33 mouse cellular contexts compared by ENCODE assay signal in the genomic region with DNA sequence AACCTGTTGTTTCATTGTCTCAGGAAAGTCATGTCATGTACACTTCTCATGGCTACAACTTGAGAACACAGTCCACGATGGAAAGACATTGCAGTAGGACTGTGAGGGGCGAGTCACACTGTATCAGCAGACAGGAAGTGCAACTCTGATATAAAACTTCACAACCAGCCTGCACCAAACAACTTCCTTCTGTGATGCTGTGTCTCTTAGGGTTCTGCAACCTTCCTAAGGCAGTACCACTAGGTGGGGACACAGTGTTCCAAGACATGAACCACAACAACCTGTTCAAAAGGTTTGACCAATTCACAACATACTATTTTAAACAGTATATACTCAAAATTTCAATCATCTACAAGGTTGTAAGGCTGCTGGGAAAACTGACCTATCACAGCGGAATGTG. TPM values are rescaled to one million over a fixed set of nuclear protein-coding genes. Genes with fewer than 3 reads are reported as not detected.
DNase-seq lines count a peak whose midpoint lies in the region; ATAC-seq and TF ChIP-seq lines count a peak whose summit lies in the region.
"Had no signal": no experiment of that assay in that cellular context is flagged by ENCODE, and none has a peak within 500 bp of the region (broad histone marks: within the 10 kb centered on the region; RNA-seq: fewer than 3 reads in every experiment).

No protein-coding gene starts in this region.

- TF ChIP-seq EP300 in liver, postnatal 0 days (IDR thresholded peaks at IDR 0.05; ENCODE audit: low read depth) = no peak

- no peak overlapping the region for H3K27ac ChIP-seq in heart, embryonic 12.5 days (ENCODE audit: poor library complexity, severe bottlenecking)
- no peak overlapping the region for H3K27ac ChIP-seq in liver, postnatal 0 days (ENCODE audit: low read depth)
- H3K27ac ChIP-seq in liver, embryonic 11.5 days (ENCODE audit: low read depth, low read length) = no peak overlapping the region
- no peak overlapping the region for H3K27ac ChIP-seq in gastrocnemius, adult 2 months
- H3K27ac ChIP-seq: hindbrain, embryonic 12.5 days; hindbrain, embryonic 15.5 days had no signal

- H3K9ac ChIP-seq in heart, embryonic 12.5 days = no peak overlapping the region
- H3K9ac ChIP-seq in liver, postnatal 0 days (replicated peaks) = no peak overlapping the region
- no peak overlapping the region for H3K9ac ChIP-seq in liver, embryonic 11.5 days (ENCODE audit: low read depth, low read length)
- H3K9ac ChIP-seq: forebrain, postnatal 0 days; hindbrain, embryonic 12.5 days; hindbrain, embryonic 15.5 days had no signal

- WGBS in heart, embryonic 12.5 days = 45% methylated on average over 3 of the region's 3 CpGs
- 64% methylated on average over 3 of the region's 3 CpGs for WGBS in liver, postnatal 0 days (ENCODE audit: insufficient replicate concordance)
- WGBS in liver, embryonic 11.5 days = 60% methylated on average over 3 of the region's 3 CpGs

- ATAC-seq in heart, embryonic 12.5 days (ENCODE audit: insufficient number of reproducible peaks, low FRiP score) = peak; percentile 33; the same call in 1 of the 2 replicates
- ATAC-seq in liver, postnatal 0 days = no peak
- no peak for ATAC-seq in liver, embryonic 11.5 days (replicated peaks; ENCODE audit: low FRiP score)
- peak; percentile 55 for ATAC-seq in megakaryocyte progenitor cell, adult 5-6 weeks (replicated peaks; ENCODE audit: poor library complexity)
- ATAC-seq: forebrain, embryonic 14.5 days; forebrain, postnatal 0 days; intestine, postnatal 0 days had no signal

- no peaks in the 10 kb centered on the region for H3K27me3 ChIP-seq in heart, embryonic 12.5 days (replicated peaks)
- H3K27me3 ChIP-seq in liver, postnatal 0 days (ENCODE audit: insufficient read depth, low read length) = no peaks in the 10 kb centered on the region
- H3K27me3 ChIP-seq in liver, embryonic 11.5 days (replicated peaks; ENCODE audit: control insufficient read depth, insufficient read depth, low read length) = no peaks in the 10 kb centered on the region
- H3K27me3 ChIP-seq: hindbrain, embryonic 12.5 days; hindbrain, embryonic 15.5 days had no signal

- no peak overlapping the region for H3K4me2 ChIP-seq in heart, embryonic 12.5 days
- no peak overlapping the region for H3K4me2 ChIP-seq in liver, postnatal 0 days (ENCODE audit: low read depth, low read length)
- H3K4me2 ChIP-seq in liver, embryonic 11.5 days = no peak overlapping the region
- H3K4me2 ChIP-seq: heart, embryonic 11.5 days; hindbrain, embryonic 12.5 days; hindbrain, embryonic 15.5 days had no signal

- peak; percentile 8; the same call in 1 of the 2 replicates for TF ChIP-seq CTCF in liver, postnatal 0 days (IDR thresholded peaks at IDR 0.05; ENCODE audit: low read depth)
- no peak for TF ChIP-seq CTCF in gastrocnemius, adult 2 months (IDR thresholded peaks at IDR 0.05)

- no peaks in the 10 kb centered on the region for H3K9me3 ChIP-seq in heart, embryonic 12.5 days (replicated peaks)
- no peaks in the 10 kb centered on the region for H3K9me3 ChIP-seq in liver, postnatal 0 days (ENCODE audit: low read length)
- H3K9me3 ChIP-seq in liver, embryonic 11.5 days (ENCODE audit: control insufficient read depth, low read length) = no peaks in the 10 kb centered on the region
- H3K9me3 ChIP-seq: G1E; hindbrain, embryonic 12.5 days; hindbrain, embryonic 15.5 days had no signal

- peaks cover 13% of the 10 kb centered on the region for H3K4me1 ChIP-seq in heart, embryonic 12.5 days (replicated peaks)
- no peaks in the 10 kb centered on the region for H3K4me1 ChIP-seq in liver, postnatal 0 days (ENCODE audit: insufficient read depth)
- no peaks in the 10 kb centered on the region for H3K4me1 ChIP-seq in liver, embryonic 11.5 days (replicated peaks; ENCODE audit: control insufficient read depth, insufficient read depth, low read length)
- H3K4me1 ChIP-seq: hindbrain, embryonic 12.5 days; hindbrain, embryonic 15.5 days had no signal

- DNase-seq in heart, postnatal 14 days = no peak
- no peak for DNase-seq in liver, postnatal 0 days
- no peak for DNase-seq in liver, embryonic 11.5 days (ENCODE audit: low spot score)
- DNase-seq in gastrocnemius, adult 2 months = no peak
- DNase-seq: adrenal gland, postnatal 10 days; adrenal gland, postnatal 36 days; B cell, adult 2 months; cerebellum, adult 18-20 months; cerebellum, adult 9-10 months; cerebellum, postnatal 14 days; forebrain, postnatal 0 days; gastrocnemius, postnatal 25 days had no signal

- intact Hi-C loops in heart, postnatal 14 days (cut with DNase I) = no loop called here
- intact Hi-C loops in gastrocnemius, adult 2 months (cut with DNase I) = no loop called here

- H3K36me3 ChIP-seq in heart, embryonic 12.5 days = no peaks in the 10 kb centered on the region
- H3K36me3 ChIP-seq in liver, postnatal 0 days (replicated peaks; ENCODE audit: insufficient read depth, low read length) = no peaks in the 10 kb centered on the region
- no peaks in the 10 kb centered on the region for H3K36me3 ChIP-seq in liver, embryonic 11.5 days (ENCODE audit: control insufficient read depth, insufficient read depth, low read length)
- H3K36me3 ChIP-seq: G1E; hindbrain, embryonic 12.5 days; hindbrain, embryonic 15.5 days had no signal

- H3K4me3 ChIP-seq in heart, embryonic 12.5 days = no peak overlapping the region
- no peak overlapping the region for H3K4me3 ChIP-seq in liver, postnatal 0 days (ENCODE audit: low read depth, low read length)
- H3K4me3 ChIP-seq in liver, embryonic 11.5 days (ENCODE audit: low read depth, low read length) = no peak overlapping the region
- no peak overlapping the region for H3K4me3 ChIP-seq in gastrocnemius, adult 2 months
- H3K4me3 ChIP-seq: hindbrain, embryonic 12.5 days; hindbrain, embryonic 15.5 days had no signal

RNA-seq across cellular contexts. Expression of a gene that starts 6.7 kb away (rescaled TPM):
- 0.20 TPM in 1 of 2 replicates, not detected in the other for polyA plus RNA-seq in heart, embryonic 12.5 days (2016; fragmentation: Nextera tagmentation; extraction: Ambion mirVana)
- 1 to 10 TPM; 2.8 to 3.2 TPM for total RNA-seq in heart, postnatal 14 days (2021)
- 0.26 and 0.51 TPM in 2 replicates for polyA plus RNA-seq in liver, postnatal 0 days (2015; fragmentation: Nextera tagmentation; extraction: Ambion mirVana)
- not detected in 2 replicates for polyA plus RNA-seq in liver, embryonic 11.5 days (2014; fragmentation: Nextera tagmentation; extraction: Ambion mirVana)
- not detected in 2 replicates for total RNA-seq in megakaryocyte progenitor cell, adult 5-6 weeks (2015)
- not detected in 2 replicates for total RNA-seq in megakaryocyte progenitor cell, adult 5-6 weeks (2017)
- total RNA-seq in gastrocnemius, adult 2 months (2021) = 1 to 10 TPM; 2.1 to 4.0 TPM
- total RNA-seq: CH12.LX; forebrain, postnatal 0 days; hematopoietic stem cell, adult 5-6 weeks had no signal
- polyA plus RNA-seq: embryonic facial prominence, embryonic 11.5 days; forebrain, embryonic 11.5 days; forebrain, embryonic 14.5 days; G1E; heart, embryonic 11.5 days; hindbrain, embryonic 12.5 days; hindbrain, embryonic 15.5 days had no signal

RNA-seq across cellular contexts. Expression of a gene that starts 13.6 kb away (rescaled TPM):
- 0.18 TPM in 1 of 2 replicates, not detected in the other for polyA plus RNA-seq in heart, embryonic 12.5 days (2016; fragmentation: Nextera tagmentation; extraction: Ambion mirVana)
- total RNA-seq in heart, postnatal 14 days (2021) = not detected
- polyA plus RNA-seq in liver, postnatal 0 days (2015; fragmentation: Nextera tagmentation; extraction: Ambion mirVana) = 0.23 and 0.27 TPM in 2 replicates
- not detected in 2 replicates for polyA plus RNA-seq in liver, embryonic 11.5 days (2014; fragmentation: Nextera tagmentation; extraction: Ambion mirVana)
- not detected in 2 replicates for total RNA-seq in megakaryocyte progenitor cell, adult 5-6 weeks (2015)
- not detected in 2 replicates for total RNA-seq in megakaryocyte progenitor cell, adult 5-6 weeks (2017)
- total RNA-seq in gastrocnemius, adult 2 months (2021) = not detected
- total RNA-seq: adrenal gland, adult 18-20 months; adrenal gland, postnatal 36 days; forebrain, postnatal 0 days; gastrocnemius, adult 8-10 months; gastrocnemius, postnatal 25 days; heart, adult 8-10 months; heart, postnatal 25 days; hematopoietic stem cell, adult 5-6 weeks had no signal
- polyA plus RNA-seq: embryonic facial prominence, embryonic 11.5 days; forebrain, embryonic 11.5 days; forebrain, embryonic 14.5 days; forebrain, postnatal 0 days; frontal cortex, adult 2 months; G1E; gonadal fat pad, adult 2 months; heart, embryonic 11.5 days; heart, embryonic 16.5 days; hindbrain, embryonic 12.5 days; hindbrain, embryonic 15.5 days had no signal

RNA-seq across cellular contexts. Expression of a gene that starts 25.1 kb away (rescaled TPM):
- polyA plus RNA-seq in heart, embryonic 12.5 days (2016; fragmentation: Nextera tagmentation; extraction: Ambion mirVana) = not detected in 2 replicates
- total RNA-seq in heart, postnatal 14 days (2021) = not detected
- not detected in 2 replicates for polyA plus RNA-seq in liver, postnatal 0 days (2015; fragmentation: Nextera tagmentation; extraction: Ambion mirVana)
- not detected in 2 replicates for polyA plus RNA-seq in liver, embryonic 11.5 days (2014; fragmentation: Nextera tagmentation; extraction: Ambion mirVana)
- total RNA-seq in megakaryocyte progenitor cell, adult 5-6 weeks (2015) = not detected in 2 replicates
- not detected in 2 replicates for total RNA-seq in megakaryocyte progenitor cell, adult 5-6 weeks (2017)
- total RNA-seq in gastrocnemius, adult 2 months (2021) = not detected
- total RNA-seq: adrenal gland, adult 18-20 months; adrenal gland, postnatal 10 days; adrenal gland, postnatal 36 days; forebrain, postnatal 0 days; gastrocnemius, adult 8-10 months; gastrocnemius, postnatal 25 days; heart, adult 8-10 months; heart, postnatal 25 days; hematopoietic stem cell, adult 5-6 weeks had no signal
- polyA plus RNA-seq: embryonic facial prominence, embryonic 11.5 days; embryonic facial prominence, embryonic 14.5 days; forebrain, embryonic 11.5 days; forebrain, embryonic 14.5 days; forebrain, postnatal 0 days; frontal cortex, adult 2 months; G1E; gonadal fat pad, adult 2 months; heart, embryonic 11.5 days; heart, embryonic 16.5 days; hindbrain, embryonic 12.5 days; hindbrain, embryonic 15.5 days; intestine, embryonic 14.5 days; intestine, postnatal 0 days had no signal

RNA-seq across cellular contexts. Expression of a gene that starts 29.7 kb away (rescaled TPM):
- not detected in 2 replicates for polyA plus RNA-seq in heart, embryonic 12.5 days (2016; fragmentation: Nextera tagmentation; extraction: Ambion mirVana)
- not detected for total RNA-seq in heart, postnatal 14 days (2021)
- 13.3 and 19.0 TPM in 2 replicates for polyA plus RNA-seq in liver, postnatal 0 days (2015; fragmentation: Nextera tagmentation; extraction: Ambion mirVana)
- polyA plus RNA-seq in liver, embryonic 11.5 days (2014; fragmentation: Nextera tagmentation; extraction: Ambion mirVana) = not detected in 2 replicates
- total RNA-seq in megakaryocyte progenitor cell, adult 5-6 weeks (2015) = 83.3 and 112 TPM in 2 replicates
- total RNA-seq in megakaryocyte progenitor cell, adult 5-6 weeks (2017) = 23.6 and 30.6 TPM in 2 replicates
- not detected for total RNA-seq in gastrocnemius, adult 2 months (2021)
- total RNA-seq: adrenal gland, adult 18-20 months; adrenal gland, postnatal 36 days; CH12.LX; forebrain, postnatal 0 days; G1E; gastrocnemius, adult 8-10 months; gastrocnemius, postnatal 25 days; heart, adult 8-10 months; heart, postnatal 25 days had no signal
- polyA plus RNA-seq: embryonic facial prominence, embryonic 11.5 days; forebrain, embryonic 11.5 days; forebrain, postnatal 0 days; frontal cortex, adult 2 months; G1E; gonadal fat pad, adult 2 months; heart, embryonic 11.5 days; hindbrain, embryonic 12.5 days; hindbrain, embryonic 15.5 days; intestine, postnatal 0 days had no signal

RNA-seq across cellular contexts. Expression of a gene that starts 37.6 kb away (rescaled TPM):
- not detected in 2 replicates for polyA plus RNA-seq in heart, embryonic 12.5 days (2016; fragmentation: Nextera tagmentation; extraction: Ambion mirVana)
- total RNA-seq in heart, postnatal 14 days (2021) = not detected
- not detected in 2 replicates for polyA plus RNA-seq in liver, postnatal 0 days (2015; fragmentation: Nextera tagmentation; extraction: Ambion mirVana)
- not detected in 2 replicates for polyA plus RNA-seq in liver, embryonic 11.5 days (2014; fragmentation: Nextera tagmentation; extraction: Ambion mirVana)
- not detected in 2 replicates for total RNA-seq in megakaryocyte progenitor cell, adult 5-6 weeks (2015)
- not detected in 2 replicates for total RNA-seq in megakaryocyte progenitor cell, adult 5-6 weeks (2017)
- total RNA-seq in gastrocnemius, adult 2 months (2021) = not detected
- total RNA-seq: adrenal gland, adult 18-20 months; adrenal gland, postnatal 10 days; adrenal gland, postnatal 36 days; forebrain, postnatal 0 days; gastrocnemius, adult 8-10 months; gastrocnemius, postnatal 25 days; heart, adult 8-10 months; heart, postnatal 25 days; hematopoietic stem cell, adult 5-6 weeks had no signal
- polyA plus RNA-seq: embryonic facial prominence, embryonic 11.5 days; forebrain, embryonic 11.5 days; forebrain, embryonic 14.5 days; forebrain, postnatal 0 days; frontal cortex, adult 2 months; gonadal fat pad, adult 2 months; heart, embryonic 11.5 days; heart, embryonic 16.5 days; hindbrain, embryonic 12.5 days; hindbrain, embryonic 15.5 days had no signal

Comparison
In these comparisons a context has a peak if more than half of its experiments do, and no peak if none do; other contexts are left out.
1. ATAC-seq: peak in heart, embryonic 12.5 days (single experiment) and megakaryocyte progenitor cell, adult 5-6 weeks (single experiment); none in liver, postnatal 0 days (single experiment) and liver, embryonic 11.5 days (single experiment).